Mouse (Mus musculus) heart, postnatal 0 days (tissue): ENCODE data around the gene Tenm3. TPM values are rescaled to one million over a fixed set of nuclear protein-coding genes. Genes with fewer than 3 reads are reported as not detected.

ENCODE experiments used
- ATAC-seq: fragments of 200-750 bp; cut with Nextera tagmentation; 2 replicates; pipeline ENCODE4 v1.8.0; 2017; ENCODE audit warnings: low read depth, moderate number of reproducible peaks, moderate library complexity; ENCODE audit not compliant: insufficient read depth
- DNase-seq: peaks from one replicate; pipeline ENCODE4 v3.0.0-alpha.2; 2016; ENCODE audit warnings: low spot score
- H3K27ac ChIP-seq: fragments of 300-500 bp; sonication (generic); 2 replicates; pipeline ENCODE4 v1.5.1; 2014; ENCODE audit warnings: low read depth, mild to moderate bottlenecking
- H3K27me3 ChIP-seq: fragments of 300-500 bp; sonication (generic); 2 replicates; pipeline ENCODE4 v1.6.1; 2014; ENCODE audit warnings: low read length, mixed read lengths; ENCODE audit not compliant: control insufficient read depth, insufficient read depth
- H3K36me3 ChIP-seq: fragments of 300-500 bp; sonication (generic); replicated peaks from 2 replicates; pipeline ENCODE4 v1.6.1; 2014; ENCODE audit warnings: low read length, mixed read lengths; ENCODE audit not compliant: control insufficient read depth, insufficient read depth
- H3K4me1 ChIP-seq: fragments of 300-500 bp; sonication (generic); 2 replicates; pipeline ENCODE4 v1.6.1; 2014; ENCODE audit warnings: antibody characterized with exemption; ENCODE audit not compliant: control insufficient read depth, insufficient read depth
- H3K4me2 ChIP-seq: fragments of 300-500 bp; sonication (generic); 2 replicates; pipeline ENCODE4 v1.6.1; 2014; ENCODE audit warnings: low read depth, mild to moderate bottlenecking, low read length, moderate library complexity
- H3K4me3 ChIP-seq: fragments of 300-500 bp; sonication (generic); 2 replicates; pipeline ENCODE4 v1.5.1; 2014; ENCODE audit warnings: low read depth, low read length
- H3K9ac ChIP-seq: fragments of 300-500 bp; sonication (generic); replicated peaks from 2 replicates; pipeline ENCODE4 v1.6.1; 2014; ENCODE audit warnings: low read depth, low read length, mixed read lengths
- H3K9me3 ChIP-seq: fragments of 300-500 bp; sonication (generic); replicated peaks from 2 replicates; pipeline ENCODE4 v1.6.1; 2016; ENCODE audit warnings: low read length; ENCODE audit not compliant: control insufficient read depth
- CTCF ChIP-seq: IDR thresholded peaks from 2 replicates; pipeline ENCODE4 v1.5.1; 2016; ENCODE audit warnings: antibody characterized with exemption, control low read depth, low read depth
- EP300 ChIP-seq: IDR thresholded peaks from 2 replicates; pipeline ENCODE4 v1.6.1; 2016; ENCODE audit warnings: antibody characterized with exemption, low read depth
- WGBS: fragments of 180-500 bp; shearing (Covaris S2); extraction: QIAGEN DNeasy Blood & Tissue Kit; methylation state at CpG from one replicate; pipeline ENCODE4 v1.1.7; 2014; 5-methylcytosine and 5-hydroxymethylcytosine counted together
- polyA plus RNA-seq: library from polyadenylated mRNA; unstranded; fragments of >200 nt; fragmentation: Nextera tagmentation; extraction: Ambion mirVana; gene quantifications from 2 replicates; pipeline ENCODE4 v1.2.1, GENCODE M21; 2015
- total RNA-seq: library from RNA; depleted of rRNA; stranded (reverse); fragments of >200 nt; gene quantifications from 2 replicates; pipeline ENCODE4 v1.2.3, GENCODE M21; 2014; ENCODE audit warnings: low replicate concordance

Tenm3 gene
- total and polyA plus RNA-seq, 2 experiments from 2014 or later = 1.6 to 17.2 TPM

- Histone ChIP-seq H3K27ac (no peak overlapping the region), H3K4me3 (no peak overlapping the region), H3K27me3 (no peaks in the 10 kb centered on the region), H3K36me3 (no peaks in the 10 kb centered on the region), H3K4me1 (no peaks in the 10 kb centered on the region), H3K9me3 (no peaks in the 10 kb centered on the region), H3K9ac (no peak overlapping the region), H3K4me2 (no peak overlapping the region)
- no peak for DNase-seq
- ATAC-seq = no peak
- WGBS = 62% methylated on average over 2 of the region's 2 CpGs
- no peak for TF ChIP-seq CTCF
- TF ChIP-seq EP300 = no peak
These were observed 170.3 kb downstream of the Tenm3 start for GRCm38 (mm10) chr8:48673476-48673875.

- Histone ChIP-seq H3K4me3 (no peak overlapping the region), H3K9me3 (no peaks in the 10 kb centered on the region), H3K36me3 (no peaks in the 10 kb centered on the region), H3K27ac (no peak overlapping the region), H3K9ac (no peak overlapping the region), H3K4me1 (no peaks in the 10 kb centered on the region), H3K4me2 (no peak overlapping the region), H3K27me3 (no peaks in the 10 kb centered on the region)
- TF ChIP-seq EP300 = no peak
- TF ChIP-seq CTCF = no peak
- DNase-seq (no peak), ATAC-seq (no peak)
- WGBS = 80% methylated on average over 11 of the region's 11 CpGs
These were observed 171.3 kb downstream of the Tenm3 start for GRCm38 (mm10) chr8:48672471-48672870.

DNA sequence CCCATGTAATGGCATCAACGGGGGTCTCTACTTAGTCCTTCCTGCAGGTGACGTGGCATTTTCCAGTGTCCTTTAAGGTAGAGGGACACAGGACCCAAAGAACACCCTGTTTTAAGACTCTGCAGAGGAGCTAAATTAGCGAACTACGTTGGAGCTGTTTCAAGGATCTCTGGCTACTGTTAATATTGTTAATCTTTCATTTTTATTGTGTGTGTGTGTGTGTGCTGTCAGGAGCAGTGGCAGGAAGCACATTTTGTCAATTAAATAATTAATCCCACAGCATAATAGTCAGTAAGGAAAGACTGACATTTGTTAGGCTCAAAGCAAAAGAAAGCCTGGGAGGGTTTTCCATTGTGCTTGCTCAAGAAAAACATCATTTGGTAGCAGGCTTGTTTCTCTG is 172.4 kb downstream of the Tenm3 start:
- Histone ChIP-seq H3K36me3 (no peaks in the 10 kb centered on the region), H3K9ac (no peak overlapping the region), H3K4me2 (no peak overlapping the region), H3K4me1 (no peaks in the 10 kb centered on the region), H3K4me3 (no peak overlapping the region), H3K27me3 (no peaks in the 10 kb centered on the region), H3K9me3 (no peaks in the 10 kb centered on the region), H3K27ac (no peak overlapping the region)
- no peak for DNase-seq
- no peak for ATAC-seq
- 86% methylated on average over 4 of the region's 4 CpGs for WGBS
- no peak for TF ChIP-seq EP300
- no peak for TF ChIP-seq CTCF

DNA sequence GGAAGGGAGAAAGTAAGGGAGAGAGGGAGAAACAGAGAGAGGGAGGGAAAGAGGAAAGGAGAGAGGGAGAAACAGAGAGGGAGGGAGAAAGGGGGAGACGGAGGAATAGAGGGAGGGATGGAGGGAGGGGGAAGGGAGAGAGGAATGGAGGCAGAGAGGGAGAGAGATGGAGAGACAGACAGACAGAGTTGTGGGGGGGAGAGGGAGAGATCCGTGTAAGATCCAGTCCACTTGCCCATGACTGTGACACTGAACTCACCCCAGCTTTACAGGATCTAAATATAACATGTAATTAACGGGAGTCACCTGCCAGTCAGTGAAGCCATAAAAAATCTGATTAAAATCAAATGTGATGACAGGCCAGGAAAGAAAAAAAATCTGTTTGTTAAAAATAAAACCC is 172.9 kb downstream of the Tenm3 start:
- H3K27me3 ChIP-seq = no peaks in the 10 kb centered on the region
- WGBS = 30% methylated on average over 3 of the region's 3 CpGs
- H3K36me3 ChIP-seq = no peaks in the 10 kb centered on the region
- TF ChIP-seq CTCF (no peak), EP300 (no peak)
- H3K9ac ChIP-seq = no peak overlapping the region
- no peak overlapping the region for H3K27ac ChIP-seq
- H3K4me3 ChIP-seq = no peak overlapping the region
- no peak for ATAC-seq
- no peaks in the 10 kb centered on the region for H3K9me3 ChIP-seq
- no peak overlapping the region for H3K4me2 ChIP-seq
- H3K4me1 ChIP-seq = no peaks in the 10 kb centered on the region
- no peak for DNase-seq

DNA sequence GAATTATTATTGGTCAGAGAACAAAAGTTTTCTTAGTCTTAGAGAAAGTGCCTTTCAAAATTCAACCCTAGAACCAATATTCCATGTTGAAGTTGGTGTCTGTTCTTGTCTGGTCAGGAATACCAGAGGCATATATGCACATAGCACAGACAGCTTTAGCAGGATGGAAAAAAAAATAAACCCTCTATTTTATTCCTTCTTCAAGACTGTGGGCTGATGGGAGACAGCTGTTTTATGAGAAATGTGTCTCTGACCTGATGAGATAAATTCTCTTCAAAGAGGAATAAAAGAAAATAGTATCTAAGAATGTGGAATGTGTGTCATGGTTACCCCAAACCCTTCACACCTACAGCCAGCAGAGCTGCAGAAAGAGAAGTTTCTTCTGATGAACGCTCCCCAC is 173.4 kb downstream of the Tenm3 start:
- H3K4me2 ChIP-seq = no peak overlapping the region
- H3K27me3 ChIP-seq = no peaks in the 10 kb centered on the region
- no peak overlapping the region for H3K9ac ChIP-seq
- no peaks in the 10 kb centered on the region for H3K4me1 ChIP-seq
- no peaks in the 10 kb centered on the region for H3K36me3 ChIP-seq
- ATAC-seq (no peak), DNase-seq (no peak)
- WGBS = 61% methylated on average over 1 of the region's 1 CpGs
- no peak for TF ChIP-seq EP300
- no peak for TF ChIP-seq CTCF
- H3K27ac ChIP-seq = no peak overlapping the region
- H3K9me3 ChIP-seq = no peaks in the 10 kb centered on the region
- no peak overlapping the region for H3K4me3 ChIP-seq

DNA sequence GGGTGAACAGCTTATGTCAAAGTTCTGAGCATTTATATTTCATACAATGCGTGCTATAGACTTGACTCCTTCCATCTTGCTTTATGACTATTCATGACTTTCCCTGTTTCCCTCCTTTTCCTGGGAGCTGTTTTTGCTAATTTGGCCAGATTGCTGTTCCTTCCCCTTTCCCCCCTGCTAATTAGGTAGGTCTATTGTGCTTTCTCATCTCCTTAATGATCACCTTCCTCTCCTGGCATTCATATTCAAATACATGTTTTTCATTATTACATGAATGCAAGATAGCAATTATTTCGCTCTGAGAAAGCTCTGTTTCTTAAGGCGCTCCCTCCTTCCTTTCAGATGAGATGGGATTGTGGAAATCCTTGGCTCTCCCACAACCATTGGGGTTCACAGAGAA is 178.6 kb downstream of the Tenm3 start:
- DNase-seq (no peak), ATAC-seq (no peak)
- H3K27me3 ChIP-seq = no peaks in the 10 kb centered on the region
- no peaks in the 10 kb centered on the region for H3K9me3 ChIP-seq
- H3K9ac ChIP-seq = no peak overlapping the region
- H3K27ac ChIP-seq = no peak overlapping the region
- no peak overlapping the region for H3K4me3 ChIP-seq
- no peak overlapping the region for H3K4me2 ChIP-seq
- H3K36me3 ChIP-seq = no peaks in the 10 kb centered on the region
- H3K4me1 ChIP-seq = no peaks in the 10 kb centered on the region
- TF ChIP-seq CTCF = no peak
- TF ChIP-seq EP300 = no peak
- 98% methylated on average over 3 of the region's 3 CpGs for WGBS
